Mouse (Mus musculus) urinary bladder, adult 2 months (tissue): ENCODE measurements around the gene Iqck. TPM values are rescaled to one million over a fixed set of nuclear protein-coding genes. Genes with fewer than 3 reads are reported as not detected.

Experiments
- DNase-seq: peaks from one replicate; pipeline ENCODE4 v3.0.0; 2022; ENCODE audit warnings: low spot score
- polyA plus RNA-seq: library from polyadenylated mRNA; depleted of rRNA; stranded (reverse); fragments of >200 nt; gene quantifications from 2 replicates; pipeline ENCODE4 v1.2.3, GENCODE M21; 2012

The Iqck gene
- polyA plus RNA-seq, 1 experiment: 4.3 TPM

DNA sequence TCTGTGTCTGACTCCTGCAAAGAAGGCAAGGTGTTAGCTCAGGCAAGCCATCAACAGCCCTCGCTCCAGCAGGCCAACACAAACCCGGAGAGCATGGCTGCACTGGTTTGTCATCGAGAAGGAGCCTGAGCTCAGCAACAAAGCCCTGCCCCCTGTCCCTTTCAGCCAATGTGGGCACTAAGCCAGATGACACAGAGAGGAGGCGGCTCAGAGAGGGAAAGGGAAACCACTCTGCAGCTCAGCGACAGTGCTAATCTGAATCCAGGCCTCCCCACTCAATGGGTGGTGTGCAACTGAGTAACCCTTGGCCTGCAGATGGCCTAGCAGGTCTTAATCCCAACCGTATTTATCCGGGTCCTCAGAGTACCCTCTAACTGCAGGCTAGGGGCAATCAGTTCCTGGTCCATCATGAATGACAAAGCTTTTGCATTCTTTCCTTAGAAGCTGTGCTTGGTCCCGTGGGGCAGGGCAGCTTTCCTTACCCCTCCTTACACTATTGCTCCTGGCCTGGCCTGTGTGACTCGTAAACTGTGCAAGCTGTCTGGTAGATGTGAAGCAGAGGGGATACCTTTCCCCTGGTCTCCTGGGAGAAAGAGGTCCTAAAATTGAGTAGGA, 4.8 kb upstream of the Iqck start:
- DNase-seq: no peak

DNA sequence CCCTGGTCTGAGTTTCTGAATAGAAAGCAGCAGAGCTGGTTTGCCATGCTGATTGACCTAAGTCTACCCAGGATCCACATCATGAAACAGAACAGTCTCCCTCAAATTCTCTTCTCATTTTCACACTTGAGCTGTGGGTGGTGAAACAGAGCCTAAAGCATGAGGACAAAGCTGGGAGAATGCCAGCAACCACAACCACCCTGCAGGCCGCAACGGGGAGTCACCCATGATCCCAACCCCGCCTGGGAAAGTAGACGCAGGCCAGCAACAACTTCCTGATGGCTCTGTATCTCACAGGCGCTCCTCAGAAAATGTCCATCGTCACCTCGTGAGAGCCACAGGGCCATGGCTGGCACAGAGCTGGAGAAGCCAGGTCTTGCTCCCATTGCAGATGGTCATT, 4.0 kb upstream of the Iqck start:
- no peak for DNase-seq

DNA sequence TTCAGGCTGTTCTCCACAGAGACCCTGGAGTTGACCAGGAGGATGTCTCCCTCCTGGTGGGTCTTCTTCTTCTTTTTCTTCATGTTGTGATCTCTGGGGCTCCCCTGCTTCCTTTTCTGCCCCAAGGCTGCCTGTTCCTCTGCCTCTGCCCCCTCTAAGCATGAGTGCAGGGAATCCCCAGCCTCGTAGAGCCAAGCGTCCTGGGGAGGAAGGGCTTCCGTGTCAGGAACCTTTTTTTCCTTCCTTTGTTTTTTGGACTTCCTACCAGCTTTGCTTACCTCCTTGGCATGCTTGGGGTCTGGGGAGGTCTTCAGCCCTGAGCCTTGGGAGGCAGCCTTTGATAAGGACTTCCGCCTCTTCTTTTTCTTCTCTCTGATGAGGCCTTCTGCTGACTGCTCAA, 2.9 kb upstream of the Iqck start:
- no peak for DNase-seq

DNA sequence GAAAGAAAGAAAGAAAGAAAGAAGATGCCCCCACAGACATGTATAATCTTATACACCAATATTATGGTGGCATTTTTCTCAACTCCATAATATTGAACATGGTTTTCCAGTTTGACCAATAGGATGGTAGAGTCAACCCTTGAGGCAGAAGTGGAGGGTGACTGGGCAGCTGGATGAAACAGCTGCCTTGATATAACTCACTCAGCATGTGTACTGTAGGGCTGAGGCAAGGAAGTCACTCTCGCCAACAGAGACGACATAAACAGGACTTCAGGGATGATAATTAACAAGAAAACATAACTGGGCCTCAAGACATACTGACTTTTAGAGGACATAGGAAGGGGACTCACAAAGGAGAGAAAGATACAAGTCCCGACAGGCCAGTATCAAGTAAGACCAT, 946 bp upstream of the Iqck start:
- no peak for DNase-seq

DNA sequence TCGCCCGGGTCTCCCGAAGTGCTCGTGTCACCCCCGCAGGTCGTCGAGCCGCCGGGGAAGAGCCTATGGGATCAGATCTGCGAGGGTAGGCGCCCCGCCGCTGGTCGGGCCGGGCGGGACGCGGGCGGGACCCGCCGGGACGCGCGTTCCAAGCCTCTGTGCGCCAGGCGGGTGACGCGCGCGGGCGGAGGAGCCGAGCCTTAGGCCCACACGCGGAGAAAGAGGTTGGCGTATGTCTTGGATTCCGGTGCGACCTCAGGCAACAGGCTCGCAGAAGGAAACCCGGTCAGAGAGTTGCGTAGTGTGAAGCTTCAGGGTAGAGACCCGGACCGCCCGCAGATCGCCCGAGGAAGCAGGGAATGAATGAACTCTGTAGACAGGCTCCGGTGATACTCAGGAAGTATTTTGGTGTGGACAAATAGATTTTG, 339 bp downstream of the Iqck start, which contains the start of gene Knop1:
Gene Knop1 (minus strand): TSS at position 378 of the 428 bp plus-strand sequence.
- DNase-seq: no peak

DNA sequence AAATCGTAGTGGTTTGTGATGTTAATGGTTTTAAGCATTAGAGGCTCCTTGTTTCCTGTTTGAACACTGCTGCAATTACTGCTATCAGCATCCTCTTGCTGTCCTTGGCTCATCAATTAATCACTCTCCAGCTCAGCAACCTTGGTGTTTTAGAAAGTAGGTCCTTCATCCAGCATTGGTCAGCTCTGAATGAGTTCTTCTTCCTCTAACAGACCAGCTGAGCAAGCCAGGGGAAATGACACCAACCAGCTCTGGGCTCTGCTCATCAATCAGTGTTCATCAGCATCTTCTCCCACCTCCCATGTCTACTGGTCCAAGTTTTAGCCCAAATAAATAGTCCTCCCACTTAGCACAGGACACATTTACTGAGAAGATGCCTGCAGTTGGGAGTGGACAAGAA, 3.1 kb downstream of the Iqck start:
- DNase-seq: no peak

DNA sequence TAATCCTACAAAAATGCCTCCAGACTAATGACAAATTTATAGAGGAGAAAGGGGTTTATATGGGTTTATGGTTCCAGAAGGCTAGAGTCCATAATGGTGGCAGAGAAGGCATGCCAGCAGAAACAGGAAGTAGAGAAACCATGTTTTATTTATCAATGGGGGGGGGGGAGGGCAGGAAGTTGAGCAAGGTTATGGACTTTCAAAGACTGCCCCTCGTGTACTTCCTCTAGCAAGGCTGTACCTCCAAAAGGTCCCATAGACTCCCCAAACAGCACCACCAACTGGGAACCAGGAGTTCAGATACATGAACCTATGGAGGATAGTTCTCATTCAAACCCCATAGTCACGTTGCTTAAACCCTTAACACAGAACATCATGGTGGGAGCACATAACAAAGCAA, 9.8 kb downstream of the Iqck start:
- DNase-seq: no peak

DNA sequence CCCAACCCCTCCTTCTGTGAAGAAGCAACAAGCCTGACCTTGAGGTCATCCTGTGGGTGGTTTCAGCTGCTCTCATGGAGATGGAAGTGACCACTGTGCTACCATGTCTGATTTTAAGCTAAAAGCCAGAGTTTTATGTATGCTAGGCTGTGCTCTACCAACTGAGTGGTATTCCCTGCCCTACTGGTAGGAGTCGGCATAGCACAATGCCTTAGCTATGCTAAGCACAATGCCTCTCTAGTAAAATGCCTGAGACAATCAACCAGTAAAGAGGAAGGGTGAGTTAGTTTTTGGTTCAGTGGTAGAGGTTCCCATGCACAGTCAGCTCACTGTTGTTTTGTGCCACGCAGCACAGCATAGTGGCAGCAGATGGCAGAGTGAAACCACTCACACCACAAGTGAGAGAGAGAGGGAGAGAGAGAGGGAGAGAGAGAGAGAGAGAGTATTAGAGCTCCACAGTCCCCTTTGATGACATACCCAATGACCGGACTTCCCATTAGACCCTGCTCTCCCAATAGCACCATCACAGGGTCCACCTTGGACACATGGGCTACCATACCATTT, 24.0 kb downstream of the Iqck start:
- DNase-seq: no peak

DNA sequence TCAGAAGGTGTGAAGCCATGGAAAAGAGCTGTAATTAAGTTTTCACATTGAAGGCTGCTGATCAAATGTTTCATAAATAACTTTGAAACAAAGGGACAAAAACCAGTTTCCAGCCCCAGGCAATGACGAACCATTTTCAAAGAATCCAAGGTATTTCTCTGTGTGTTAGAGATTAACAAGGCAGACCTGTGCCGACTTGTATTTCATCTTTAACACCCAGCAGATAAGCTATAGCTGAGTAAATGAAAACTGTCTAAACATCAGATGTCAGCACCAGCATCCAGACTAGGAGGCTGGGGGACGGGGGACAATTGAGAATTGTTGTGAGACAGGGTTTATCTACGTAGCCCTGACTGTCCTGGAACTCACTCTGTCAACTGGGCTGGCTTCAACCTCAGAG, 28.4 kb downstream of the Iqck start:
- no peak for DNase-seq

DNA sequence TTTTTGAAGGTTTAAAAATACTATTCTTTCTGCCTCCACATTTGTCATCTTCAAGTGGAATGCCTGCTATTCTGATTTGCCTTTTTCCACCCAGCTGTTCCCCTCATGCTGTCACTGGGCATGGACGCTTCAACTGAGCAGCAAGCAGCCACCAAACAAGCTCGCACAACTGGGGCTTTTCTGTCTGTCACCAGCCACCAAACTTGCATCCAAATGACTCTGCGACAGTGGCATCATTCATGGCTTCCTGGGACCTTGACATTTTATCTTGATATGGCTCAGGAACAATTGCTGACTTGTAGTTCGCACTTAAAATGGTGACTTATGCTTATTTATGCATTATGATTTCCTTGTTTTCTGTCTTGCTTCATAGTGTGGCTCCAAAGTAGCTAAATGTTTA, 29.4 kb downstream of the Iqck start:
- no peak for DNase-seq

DNA sequence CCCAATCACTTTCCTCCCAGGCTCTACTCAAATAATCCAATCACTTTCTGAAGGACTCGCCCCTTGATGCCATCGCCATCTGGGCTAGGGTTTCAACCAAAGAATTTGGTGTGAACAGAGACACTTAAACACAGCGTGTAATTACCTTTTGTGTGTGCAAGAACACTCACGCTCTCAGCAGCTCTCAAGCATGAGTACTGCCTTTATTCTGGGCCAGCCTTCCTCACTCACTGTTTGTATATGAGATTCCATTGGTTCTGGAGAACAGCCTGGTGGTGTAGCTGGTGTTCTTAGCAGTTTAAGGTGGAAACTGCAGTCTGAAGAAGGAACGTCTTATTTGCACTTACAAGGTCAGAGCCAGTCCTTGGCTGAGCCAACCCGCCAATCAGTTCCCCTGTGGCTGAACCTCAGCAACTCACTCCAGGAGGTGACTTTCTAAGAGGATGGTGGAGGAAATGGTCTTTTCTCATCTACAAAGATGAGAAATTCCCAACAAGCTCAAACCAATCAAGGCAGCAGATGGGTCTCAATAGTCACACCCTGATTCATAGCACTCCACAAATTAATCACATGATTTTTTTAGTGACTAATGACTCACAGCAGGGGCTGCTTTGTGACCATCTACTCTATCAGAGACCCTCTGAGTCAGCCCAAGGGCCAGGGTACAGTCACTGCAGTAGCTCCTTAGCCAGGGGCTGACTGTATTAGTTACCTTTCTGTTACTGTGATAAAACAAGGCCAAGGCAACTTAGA, 31.9 kb downstream of the Iqck start:
- no peak for DNase-seq

DNA sequence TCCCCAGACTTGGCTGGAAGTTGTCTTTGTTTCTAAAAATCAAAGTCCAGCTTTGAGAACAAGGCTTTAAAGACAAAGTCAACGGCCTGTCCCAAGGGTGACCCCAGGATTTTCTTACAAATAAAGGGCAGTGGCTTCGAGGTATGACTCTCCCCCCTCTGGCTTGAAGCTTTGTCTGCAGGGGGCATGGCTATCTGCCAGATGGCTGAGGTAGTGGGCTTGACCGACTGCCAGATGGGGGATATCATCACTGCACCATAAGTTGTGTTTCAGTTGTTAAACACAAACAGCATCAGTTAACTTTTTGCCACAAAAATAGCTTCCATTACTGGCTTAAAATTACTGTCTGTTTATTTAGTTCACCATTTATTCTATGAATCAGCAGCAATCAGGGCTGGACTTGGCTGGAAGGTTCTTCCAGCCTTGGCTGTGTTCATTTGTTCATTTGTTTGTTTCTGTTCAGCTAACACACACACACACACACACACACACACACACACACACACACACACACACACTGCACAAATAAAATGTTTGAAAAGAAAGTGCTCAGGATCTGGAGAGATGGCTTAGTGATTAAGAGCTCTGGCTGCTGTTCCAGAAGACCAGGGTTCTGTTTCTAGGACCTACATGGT, 33.6 kb downstream of the Iqck start:
- DNase-seq: no peak

DNA sequence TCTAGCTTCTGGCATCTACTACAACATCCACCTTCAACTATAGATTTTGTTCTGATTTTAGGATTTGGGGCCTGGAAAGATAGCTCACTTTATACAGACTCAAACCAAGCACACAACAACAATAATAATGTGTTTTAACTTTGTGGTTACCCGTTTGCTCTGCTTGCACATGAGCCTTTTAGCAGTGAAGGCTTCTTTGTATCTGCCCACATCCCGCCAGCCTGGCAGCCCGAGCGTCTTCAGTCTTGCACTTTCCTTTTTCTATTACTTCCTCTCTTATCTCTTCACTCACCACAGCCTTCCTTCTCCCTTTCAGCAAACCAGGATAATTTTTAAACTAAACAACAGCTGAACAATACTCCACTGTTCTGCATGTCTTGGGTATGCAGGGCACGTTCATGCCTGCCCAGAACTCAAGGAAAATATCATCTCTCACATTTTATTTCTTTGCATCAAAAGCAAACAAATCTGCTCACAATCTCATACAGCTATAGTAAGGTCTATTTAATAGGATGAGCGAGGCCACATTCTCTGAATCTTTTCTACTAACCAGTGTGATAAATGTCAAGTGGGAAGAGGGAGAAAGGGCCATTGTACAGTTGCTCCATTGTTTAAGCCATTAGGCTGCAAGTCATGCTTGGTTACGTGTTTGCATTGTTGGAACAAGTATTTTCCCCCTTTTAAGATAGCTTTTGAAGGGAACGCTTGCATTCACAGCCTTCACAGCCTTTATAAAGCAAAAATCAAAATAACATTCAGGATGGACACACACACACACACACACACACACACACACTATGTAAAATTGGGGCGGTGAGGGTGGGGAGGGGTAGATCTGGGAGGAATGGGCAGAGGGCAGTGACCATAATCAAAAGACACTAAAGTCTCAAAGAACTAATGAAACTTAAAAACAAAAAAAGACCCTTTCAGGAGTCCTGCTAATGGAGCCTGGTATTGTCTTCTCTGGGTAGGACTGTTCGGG, 40.2 kb downstream of the Iqck start:
- no peak for DNase-seq

DNA sequence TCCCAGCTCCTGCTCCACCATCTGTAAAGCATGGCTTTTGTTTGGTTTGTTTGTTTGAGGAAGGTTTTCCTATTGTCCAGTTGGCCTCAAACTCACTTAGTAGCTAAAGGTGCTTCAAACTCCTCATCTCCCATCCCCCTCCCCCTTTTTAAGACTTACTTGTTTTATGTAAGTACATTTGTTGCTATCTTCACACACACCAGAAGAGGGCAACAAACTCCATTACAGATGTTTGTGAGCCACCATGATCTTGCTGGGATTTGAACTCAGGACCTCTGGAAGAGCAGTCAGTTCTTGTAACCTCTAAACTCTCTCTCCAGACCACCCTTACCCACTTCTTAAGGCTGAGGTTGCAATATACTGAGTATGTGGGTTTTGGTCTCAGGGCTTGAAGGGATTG, 42.5 kb downstream of the Iqck start:
- DNase-seq: no peak

DNA sequence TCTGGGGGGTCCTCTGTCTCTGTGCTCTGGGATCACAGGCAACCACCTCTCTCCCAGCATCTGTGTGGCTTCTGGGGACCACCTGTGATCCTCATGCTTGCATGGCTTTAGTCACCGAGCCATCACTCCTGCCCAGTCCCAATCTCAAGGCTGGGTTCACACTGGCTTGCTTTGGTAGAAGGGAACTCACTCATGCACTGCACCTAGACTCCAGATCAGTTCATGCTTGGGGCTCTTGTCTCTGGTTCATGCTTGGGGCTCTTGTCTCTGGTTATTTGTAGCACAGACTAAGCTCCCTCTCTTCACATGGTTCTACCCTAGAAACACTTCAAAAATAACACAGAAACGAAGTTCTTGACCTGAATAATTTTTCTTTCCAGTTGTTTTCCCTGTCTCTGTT, 44.5 kb downstream of the Iqck start:
- no peak for DNase-seq

DNA sequence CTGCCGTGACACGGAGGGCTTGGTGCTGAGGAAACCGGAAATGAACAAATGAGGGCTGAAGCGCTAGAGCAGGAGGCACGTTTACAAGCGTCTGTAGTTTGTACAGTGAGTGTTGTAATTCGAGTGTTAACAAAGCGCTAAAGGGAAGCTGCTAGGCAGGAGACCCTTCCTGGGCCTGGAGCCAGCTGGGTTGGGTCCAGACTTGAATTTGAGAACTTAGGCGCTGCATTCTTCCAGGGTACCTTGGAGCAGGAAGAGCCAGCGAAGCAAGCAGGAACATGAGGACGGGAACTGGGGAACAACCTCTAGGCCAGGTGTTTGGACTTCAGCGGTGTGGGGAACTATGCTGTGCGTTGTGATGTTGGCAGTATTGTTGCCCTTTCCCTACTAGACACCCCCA, 47.4 kb downstream of the Iqck start:
- DNase-seq: peak; percentile 31

DNA sequence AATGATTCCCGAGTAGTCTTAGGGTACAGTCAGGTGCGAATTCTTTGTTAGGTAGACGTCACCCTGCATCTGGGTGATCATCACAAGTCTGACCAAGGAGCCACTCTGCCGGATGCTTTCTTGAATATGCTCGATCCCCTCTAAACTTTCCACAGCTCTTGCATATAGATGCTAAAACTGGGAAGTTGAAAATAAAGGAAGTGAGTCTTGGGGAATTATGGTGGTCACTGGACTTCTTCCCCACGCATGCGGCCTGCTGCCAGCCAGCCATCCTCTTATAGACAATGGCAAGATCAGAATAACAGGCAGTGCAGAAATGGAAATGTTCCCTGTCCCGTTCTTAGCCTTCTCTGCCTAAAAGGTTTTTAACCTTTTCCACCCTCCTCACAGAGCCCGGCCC, 48.3 kb downstream of the Iqck start:
- DNase-seq: no peak

DNA sequence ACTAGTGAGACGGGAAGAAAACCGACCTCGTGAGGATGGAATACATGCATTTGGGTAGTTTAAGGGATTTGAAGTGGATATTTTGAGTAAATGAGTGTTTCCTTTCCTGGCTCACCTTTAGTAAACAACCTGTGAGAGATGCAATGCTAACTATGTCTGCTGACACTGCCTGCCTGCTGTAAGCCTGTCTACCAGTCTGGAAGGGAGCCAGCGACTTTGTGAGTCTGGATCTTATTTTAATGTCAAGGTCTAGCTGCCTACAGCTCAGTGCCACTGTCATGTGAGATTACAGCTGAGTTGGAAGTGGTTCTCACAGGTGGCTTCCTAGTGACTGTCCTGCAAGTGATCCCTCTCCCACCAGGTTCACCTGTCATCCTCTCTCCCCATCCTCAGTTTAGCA, 49.0 kb downstream of the Iqck start:
- no peak for DNase-seq

DNA sequence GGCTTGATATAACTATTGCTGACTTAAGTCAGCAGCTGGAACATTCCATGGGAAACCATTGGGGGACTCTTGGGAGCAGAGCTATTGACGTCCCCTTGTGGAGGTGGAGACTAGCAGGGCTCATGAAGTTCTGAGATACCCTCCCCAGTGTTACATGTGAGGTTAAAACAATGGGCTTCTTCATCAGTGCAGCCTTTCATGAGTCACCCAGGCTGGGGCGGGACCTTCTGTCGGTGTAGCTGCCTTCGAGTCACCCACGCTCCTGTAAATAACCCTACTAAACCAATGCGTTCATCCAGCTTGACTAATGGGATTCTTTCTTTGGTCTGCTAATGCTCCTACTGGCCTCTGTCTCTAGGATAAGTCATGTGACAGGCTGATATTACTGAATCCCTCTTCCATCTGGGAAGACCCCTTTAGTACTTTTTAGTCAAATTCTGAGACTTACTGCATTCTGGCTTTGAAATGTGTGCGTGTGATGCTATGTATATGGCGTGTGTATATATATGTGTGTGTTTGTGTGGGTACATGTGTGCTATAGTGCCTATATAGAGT, 53.5 kb downstream of the Iqck start:
- no peak for DNase-seq

DNA sequence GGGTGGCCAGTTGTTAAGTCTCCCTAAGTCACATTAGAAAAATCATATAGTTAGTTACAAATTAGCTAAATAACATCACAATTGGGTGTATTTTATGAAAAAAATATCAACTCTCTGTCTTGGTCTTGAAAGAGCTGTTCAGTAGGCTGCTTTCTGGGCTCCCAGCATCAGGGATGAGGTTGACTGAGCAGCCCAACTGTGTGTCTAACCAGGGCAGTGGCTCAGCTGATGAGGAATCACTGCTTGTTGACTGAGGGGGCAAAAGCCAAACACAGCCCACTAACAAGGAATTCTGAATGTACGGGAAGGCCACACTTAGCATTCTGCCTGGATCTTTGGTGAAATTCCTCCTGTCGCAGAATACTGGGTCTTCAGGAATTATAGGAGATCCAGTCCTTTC, 54.9 kb downstream of the Iqck start:
- DNase-seq: no peak

DNA sequence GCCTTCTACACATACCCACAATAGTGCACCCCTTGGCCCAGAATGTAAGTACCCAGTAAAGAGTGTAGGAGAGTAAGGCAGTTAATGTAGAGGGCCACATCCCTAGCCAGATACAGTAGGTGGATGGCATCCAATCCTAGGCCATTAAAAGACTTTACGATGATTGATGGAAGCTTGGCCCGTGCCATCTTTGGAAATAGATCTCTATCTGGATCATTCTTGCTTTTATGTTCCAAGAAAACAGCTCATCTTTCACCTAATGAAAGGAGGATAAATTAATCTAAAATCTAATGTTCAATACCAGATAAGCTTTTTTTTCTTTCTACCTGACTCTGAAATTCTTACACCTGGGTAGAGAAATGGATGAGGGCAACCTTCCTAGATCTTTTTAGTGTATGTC, 55.6 kb downstream of the Iqck start:
- no peak for DNase-seq
